Mouse (Mus musculus): ENCODE measurements around the gene Map4k3.

- TF ChIP-seq CTCF (IDR thresholded peaks at IDR 0.05; ENCODE audit: extremely low read depth, insufficient read depth, low read length) (peak; percentile 97), POLR2A (IDR thresholded peaks at IDR 0.05; ENCODE audit: extremely low read depth, insufficient read depth, low read length) (no peak)
Measured at GRCm38 (mm10) chr17:80560669-80561401, 167.4 kb downstream of the Map4k3 start.

Data from cortical plate, adult 2 months (tissue).